Mouse (Mus musculus): ENCODE results near the gene Hmcn2. TPM values are rescaled to one million over a fixed set of nuclear protein-coding genes. Genes with fewer than 3 reads are reported as not detected.

Gene Hmcn2
- total and polyA plus RNA-seq, 3 experiments: 1.0 to 5.7 (median 2.1) TPM

DNA sequence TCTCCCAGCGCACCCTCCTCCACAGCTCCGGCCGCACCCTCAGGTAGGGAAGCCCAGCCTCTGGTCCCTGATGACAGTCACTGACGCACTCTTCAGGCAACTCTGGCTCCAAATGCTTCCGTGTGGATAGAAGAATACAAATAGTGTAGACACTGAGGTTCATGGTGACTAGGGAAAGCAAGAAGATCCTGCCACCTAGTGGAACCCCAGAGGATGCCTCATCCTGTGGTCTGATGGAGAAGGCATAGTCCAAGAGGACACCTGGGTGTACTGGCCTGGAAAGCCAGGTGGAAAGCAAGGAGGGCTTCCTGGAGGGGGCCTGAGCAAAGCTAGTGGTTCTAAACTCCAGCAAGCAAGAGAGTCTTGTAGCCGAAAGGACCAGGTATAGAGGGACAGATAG, 106.7 kb downstream of the Hmcn2 start:
- H3K27ac ChIP-seq (ENCODE audit: insufficient read depth, low read depth): no peak overlapping the region
- H3K4me3 ChIP-seq (replicated peaks in 1 of 3; ENCODE audit: low read depth in 2 of 3, low read length in 2 of 3, poor library complexity in 1 of 3): no peak overlapping the region
- no peak for TF ChIP-seq HCFC1 (IDR thresholded peaks at IDR 0.05; ENCODE audit: low read depth, low read length)
- TF ChIP-seq POLR2AphosphoS2 (IDR thresholded peaks at IDR 0.05; ENCODE audit: low read depth, low read length): no peak
- no peak for TF ChIP-seq MXI1 (IDR thresholded peaks at IDR 0.05; ENCODE audit: low read depth, low read length)
- TF ChIP-seq RAD21 (IDR thresholded peaks at IDR 0.05; ENCODE audit: low read depth, low read length): peak; percentile 33
- peak; percentile 24; the same call in 1 of the 2 replicates for TF ChIP-seq SMC3 (IDR thresholded peaks at IDR 0.05; ENCODE audit: low read depth, low read length)
- peak in 1 of 2 experiments; percentile 59; a peak in 2 of 4 replicates for TF ChIP-seq CTCF (conservative IDR thresholded peaks at IDR 0.05 in 1 of 2, IDR thresholded peaks at IDR 0.05 in 1 of 2; ENCODE audit: low read depth in 2 of 2, low read length in 2 of 2)
- peak; percentile 23 for DNase-seq (ENCODE audit: extremely low read depth)
- no peak overlapping the region for H3K4me2 ChIP-seq (ENCODE audit: insufficient read depth, low read depth, poor library complexity, severe bottlenecking)
- no peaks in the 10 kb centered on the region for H3K36me3 ChIP-seq (replicated peaks in 1 of 2; ENCODE audit: control insufficient read depth in 1 of 2, insufficient read depth in 1 of 2, low read length in 1 of 2)
- dilution Hi-C loops (cut with MboI; ENCODE audit: extremely low pct_ligation_motif_present, extremely low pct_unique_long_range_greater_than_20kb, low sequenced_read_pairs): no loop called here
- in situ Hi-C loops (cut with MboI; ENCODE audit: low pct_ligation_motif_present, low pct_unique_long_range_greater_than_20kb, low sequenced_read_pairs): no loop called here
- no peaks in the 10 kb centered on the region for H3K79me2 ChIP-seq (replicated peaks; ENCODE audit: control insufficient read depth, extremely low read depth, insufficient read depth, poor library complexity, severe bottlenecking)
- no peak overlapping the region for H3K9ac ChIP-seq (ENCODE audit: insufficient read depth, low read depth)
- no peaks in the 10 kb centered on the region for H3K9me3 ChIP-seq (replicated peaks; ENCODE audit: low read length)
- H3K4me1 ChIP-seq (ENCODE audit: control insufficient read depth in 1 of 2, insufficient read depth in 2 of 2): no peaks in the 10 kb centered on the region
- peaks cover 95% of the 10 kb centered on the region for H3K27me3 ChIP-seq (replicated peaks)

DNA sequence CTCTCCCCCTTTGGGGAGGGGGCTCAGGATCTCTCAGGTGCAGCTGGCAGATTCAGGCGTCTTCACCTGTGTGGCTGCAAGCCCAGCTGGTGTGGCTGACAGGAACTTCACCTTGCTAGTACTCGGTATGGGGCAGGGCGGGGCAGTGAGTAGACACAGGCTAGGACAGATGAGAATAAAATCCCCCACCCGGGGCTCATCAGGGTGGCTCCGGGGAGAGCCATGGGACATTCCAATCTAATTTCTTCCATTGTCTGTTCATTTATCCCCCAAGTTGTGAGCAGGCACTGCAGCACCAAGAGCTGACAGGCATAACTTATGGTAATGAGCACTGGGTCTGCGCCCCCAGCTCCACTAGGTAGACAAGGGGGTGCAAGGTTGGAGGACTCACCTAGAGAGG, 108.4 kb downstream of the Hmcn2 start:
- Histone ChIP-seq H3K27ac (ENCODE audit: insufficient read depth, low read depth) (no peak overlapping the region), H3K4me2 (ENCODE audit: insufficient read depth, low read depth, poor library complexity, severe bottlenecking) (no peak overlapping the region), H3K27me3 (replicated peaks) (peaks cover 99% of the 10 kb centered on the region), H3K36me3 (replicated peaks in 1 of 2; ENCODE audit: control insufficient read depth in 1 of 2, insufficient read depth in 1 of 2, low read length in 1 of 2) (no peaks in the 10 kb centered on the region), H3K4me1 (ENCODE audit: control insufficient read depth in 1 of 2, insufficient read depth in 2 of 2) (no peaks in the 10 kb centered on the region), H3K4me3 (replicated peaks in 1 of 3; ENCODE audit: low read depth in 2 of 3, low read length in 2 of 3, poor library complexity in 1 of 3) (no peak overlapping the region), H3K79me2 (replicated peaks; ENCODE audit: control insufficient read depth, extremely low read depth, insufficient read depth, poor library complexity, severe bottlenecking) (no peaks in the 10 kb centered on the region), H3K9me3 (replicated peaks; ENCODE audit: low read length) (no peaks in the 10 kb centered on the region), H3K9ac (ENCODE audit: insufficient read depth, low read depth) (no peak overlapping the region)
- in situ Hi-C loops (cut with MboI; ENCODE audit: low pct_ligation_motif_present, low pct_unique_long_range_greater_than_20kb, low sequenced_read_pairs): no loop called here
- dilution Hi-C loops (cut with MboI; ENCODE audit: extremely low pct_ligation_motif_present, extremely low pct_unique_long_range_greater_than_20kb, low sequenced_read_pairs): no loop called here
- DNase-seq (ENCODE audit: extremely low read depth): no peak
- TF ChIP-seq KAT2A (IDR thresholded peaks at IDR 0.05; ENCODE audit: insufficient replicate concordance, low read length) (no peak), EP300 (IDR thresholded peaks at IDR 0.05; ENCODE audit: low read length) (no peak)

DNA sequence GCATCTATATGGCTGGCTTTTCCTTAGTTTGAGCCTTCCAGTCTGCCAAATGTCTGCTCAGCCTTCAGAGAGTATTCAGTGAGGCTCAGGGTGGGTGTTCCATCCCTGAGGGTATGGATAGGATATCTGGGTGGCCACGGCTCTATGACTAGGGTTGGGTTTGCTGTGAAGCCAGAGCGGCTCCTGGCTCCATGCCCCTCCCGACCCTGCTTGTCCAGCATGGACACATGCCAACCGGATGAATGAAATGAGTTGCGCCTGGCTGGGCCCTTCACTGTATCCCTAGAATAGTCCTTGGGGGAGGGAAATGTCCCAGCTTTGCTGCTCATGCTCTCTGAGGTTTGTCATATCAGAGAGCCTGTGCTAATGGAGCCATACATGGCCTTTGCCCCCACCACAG, 117.3 kb downstream of the Hmcn2 start:
- H3K9ac ChIP-seq (ENCODE audit: insufficient read depth, low read depth): no peak overlapping the region
- no peak for DNase-seq (ENCODE audit: extremely low read depth)
- H3K79me2 ChIP-seq (replicated peaks; ENCODE audit: control insufficient read depth, extremely low read depth, insufficient read depth, poor library complexity, severe bottlenecking): no peaks in the 10 kb centered on the region
- H3K36me3 ChIP-seq (replicated peaks in 1 of 2; ENCODE audit: control insufficient read depth in 1 of 2, insufficient read depth in 1 of 2, low read length in 1 of 2): no peaks in the 10 kb centered on the region
- TF ChIP-seq USF2 (conservative IDR thresholded peaks at IDR 0.05; ENCODE audit: low read depth, low read length): no peak
- TF ChIP-seq ZMIZ1 (IDR thresholded peaks at IDR 0.05; ENCODE audit: low read depth, low read length): no peak
- no peak for TF ChIP-seq SMC3 (IDR thresholded peaks at IDR 0.05; ENCODE audit: low read depth, low read length)
- no peak for TF ChIP-seq KAT2A (IDR thresholded peaks at IDR 0.05; ENCODE audit: insufficient replicate concordance, low read length)
- no peak for TF ChIP-seq HCFC1 (IDR thresholded peaks at IDR 0.05; ENCODE audit: low read depth, low read length)
- TF ChIP-seq ELF1 (IDR thresholded peaks at IDR 0.05; ENCODE audit: low read depth, low read length): no peak
- TF ChIP-seq MYC (IDR thresholded peaks at IDR 0.05; ENCODE audit: low read depth, low read length): no peak
- no peak overlapping the region for H3K4me3 ChIP-seq (replicated peaks in 1 of 3; ENCODE audit: low read depth in 2 of 3, low read length in 2 of 3, poor library complexity in 1 of 3)
- dilution Hi-C loops (cut with MboI; ENCODE audit: extremely low pct_ligation_motif_present, extremely low pct_unique_long_range_greater_than_20kb, low sequenced_read_pairs) (no loop called here), in situ Hi-C loops (cut with MboI; ENCODE audit: low pct_ligation_motif_present, low pct_unique_long_range_greater_than_20kb, low sequenced_read_pairs) (loop anchor here (5.0 kb wide), 1 partner anchor 41 kb away; the partner anchor contains the start of gene Ass1)
- H3K9me3 ChIP-seq (replicated peaks; ENCODE audit: low read length): no peaks in the 10 kb centered on the region
- H3K4me2 ChIP-seq (ENCODE audit: insufficient read depth, low read depth, poor library complexity, severe bottlenecking): no peak overlapping the region
- peaks cover 60% of the 10 kb centered on the region for H3K27me3 ChIP-seq (replicated peaks)
- H3K4me1 ChIP-seq (ENCODE audit: control insufficient read depth in 1 of 2, insufficient read depth in 2 of 2): no peaks in the 10 kb centered on the region; a peak in 1 of 4 replicates
- H3K27ac ChIP-seq (ENCODE audit: insufficient read depth, low read depth): no peak overlapping the region
